Mouse (Mus musculus): ENCODE measurements around the gene Lsm7. TPM values are rescaled to one million over a fixed set of nuclear protein-coding genes. Genes with fewer than 3 reads are reported as not detected.

The Lsm7 gene
- polyA plus RNA-seq (2015; fragmentation: Nextera tagmentation; extraction: Ambion mirVana), result 226 and 240 TPM in 2 replicates

DNA sequence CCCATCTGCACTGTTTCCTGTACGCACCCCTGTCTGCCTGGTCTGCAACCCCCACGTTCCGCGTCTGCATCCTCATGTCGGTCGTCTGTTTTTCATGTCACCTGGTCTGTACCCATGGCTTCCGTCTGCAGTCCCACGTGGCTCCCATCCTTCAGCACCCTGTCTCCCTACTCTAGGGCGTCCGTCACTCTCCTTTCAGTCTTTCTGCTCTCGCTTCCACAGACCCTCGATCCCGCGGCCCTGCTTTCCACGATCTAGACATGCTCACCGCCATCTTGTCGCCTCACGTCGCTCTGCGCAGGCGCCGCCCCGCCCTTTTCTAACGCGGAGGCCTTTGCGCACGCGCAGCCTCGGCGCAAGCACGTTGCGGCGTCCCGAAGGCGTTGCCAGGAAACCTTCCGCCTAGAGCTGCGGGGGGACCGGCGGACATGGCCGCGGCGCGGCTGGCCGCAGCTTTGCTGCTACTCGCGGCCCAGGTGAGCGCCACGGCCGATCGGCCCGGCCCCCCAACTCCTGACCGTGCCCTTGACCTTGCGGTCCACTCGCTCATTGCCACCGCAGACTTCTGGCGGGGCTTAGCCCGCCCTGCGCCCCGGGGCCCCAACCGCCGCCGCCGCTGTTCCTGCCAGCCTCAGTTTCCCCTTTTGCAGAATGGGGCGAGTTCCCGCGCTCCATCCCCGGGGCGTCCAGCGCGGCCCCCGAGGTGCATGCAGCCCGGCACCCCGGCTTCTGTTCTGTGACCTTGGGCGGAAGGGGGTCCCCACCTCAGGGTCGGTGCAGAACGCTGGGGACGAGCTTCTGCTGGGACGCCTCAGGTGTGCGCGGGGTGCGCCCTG is at the start of gene Lsm7, which contains the start of gene Sppl2b:
Lsm7 (minus strand) TSS at position 297 of the 836 bp plus-strand sequence.
Sppl2b (plus strand) TSS at position 363 of the 836 bp plus-strand sequence.
- Histone ChIP-seq H3K27me3 (replicated peaks) (no peaks in the 10 kb centered on the region), H3K27ac (replicated peaks) (peak within 1 kb of the TSS; percentile 84), H3K4me1 (peaks cover 49% of the 10 kb centered on the region), H3K4me3 (replicated peaks) (peak within 1 kb of the TSS; percentile 82), H3K36me3 (peaks cover 22% of the 10 kb centered on the region), H3K9me3 (replicated peaks) (no peaks in the 10 kb centered on the region), H3K4me2 (peak within 1 kb of the TSS; percentile 96), H3K9ac (replicated peaks) (peak within 1 kb of the TSS; percentile 87)
- peak; percentile 88 for ATAC-seq (ENCODE audit: low FRiP score)
- under 1% methylated on average over 77 of the region's 81 CpGs for WGBS

DNA sequence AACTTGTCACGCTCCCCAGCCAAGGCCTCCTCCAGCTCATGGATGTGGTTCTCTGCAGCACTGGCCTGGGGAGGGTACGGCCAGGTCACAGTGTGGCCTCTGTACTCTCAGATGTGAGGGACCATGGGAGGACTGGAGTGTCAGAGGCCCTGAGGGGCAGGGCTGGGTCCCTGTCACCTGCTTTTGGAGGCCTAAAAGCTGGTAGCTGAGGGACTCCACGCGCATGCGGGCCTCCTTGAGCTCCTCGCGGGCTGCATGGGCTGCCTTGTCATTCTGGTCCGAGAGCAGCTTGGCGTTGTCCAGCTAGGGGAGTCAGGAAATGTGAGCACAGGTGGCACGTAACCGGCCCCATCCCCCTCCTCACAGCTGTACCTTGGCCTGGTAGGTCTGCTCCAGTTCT is 49.7 kb upstream of the Lsm7 start:
- H3K36me3 ChIP-seq, result peaks cover 79% of the 10 kb centered on the region
- no peak overlapping the region for H3K4me3 ChIP-seq (replicated peaks)
- H3K9ac ChIP-seq (replicated peaks), result no peak overlapping the region
- 92% methylated on average over 11 of the region's 11 CpGs for WGBS
- peaks cover 10% of the 10 kb centered on the region for H3K4me1 ChIP-seq
- H3K4me2 ChIP-seq, result no peak overlapping the region
- H3K9me3 ChIP-seq (replicated peaks), result no peaks in the 10 kb centered on the region
- ATAC-seq (ENCODE audit: low FRiP score), result no peak
- no peak overlapping the region for H3K27ac ChIP-seq (replicated peaks)
- no peaks in the 10 kb centered on the region for H3K27me3 ChIP-seq (replicated peaks)

DNA sequence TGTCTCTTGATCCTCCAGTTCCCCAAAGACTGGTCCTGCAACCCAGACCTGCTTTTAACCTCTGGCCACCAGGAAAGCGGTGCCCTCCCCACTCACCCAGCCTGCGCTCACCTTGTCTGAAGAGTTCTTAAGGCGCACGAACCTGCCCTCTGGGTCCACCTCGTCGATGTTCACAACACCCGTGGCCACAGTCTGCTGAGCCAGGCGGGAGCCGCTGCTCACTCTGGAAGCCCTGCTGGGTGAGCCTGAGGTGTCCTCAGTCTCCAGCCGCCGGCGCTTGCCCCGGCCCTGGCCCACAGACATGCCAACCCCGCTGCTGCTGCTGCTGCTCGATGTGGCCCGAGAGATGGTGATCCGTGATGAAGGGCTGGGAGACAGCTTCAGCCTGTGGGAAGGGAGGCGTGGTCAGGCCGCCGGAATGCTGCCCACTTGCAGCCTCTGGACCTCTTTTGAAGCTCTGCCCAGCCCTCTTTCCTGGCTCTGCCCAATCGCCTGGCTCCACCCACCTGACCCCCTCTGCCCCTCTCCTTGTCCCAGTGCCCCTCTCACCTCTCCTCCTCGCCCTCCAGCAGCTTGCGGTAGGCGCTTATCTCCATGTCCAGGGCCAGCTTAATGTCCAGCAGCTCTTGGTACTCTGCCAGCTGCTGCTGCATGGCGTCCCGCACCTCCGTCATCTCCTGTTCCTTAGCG is 49.1 kb upstream of the Lsm7 start:
- Histone ChIP-seq H3K4me2 (no peak overlapping the region), H3K9me3 (replicated peaks) (no peaks in the 10 kb centered on the region), H3K4me1 (peaks cover 16% of the 10 kb centered on the region), H3K9ac (replicated peaks) (no peak overlapping the region), H3K27me3 (replicated peaks) (no peaks in the 10 kb centered on the region), H3K27ac (replicated peaks) (no peak overlapping the region), H3K4me3 (replicated peaks) (no peak overlapping the region), H3K36me3 (peaks cover 74% of the 10 kb centered on the region)
- 89% methylated on average over 28 of the region's 28 CpGs for whole genome bisulfite sequencing
- no peak for ATAC-seq (ENCODE audit: low FRiP score)

DNA sequence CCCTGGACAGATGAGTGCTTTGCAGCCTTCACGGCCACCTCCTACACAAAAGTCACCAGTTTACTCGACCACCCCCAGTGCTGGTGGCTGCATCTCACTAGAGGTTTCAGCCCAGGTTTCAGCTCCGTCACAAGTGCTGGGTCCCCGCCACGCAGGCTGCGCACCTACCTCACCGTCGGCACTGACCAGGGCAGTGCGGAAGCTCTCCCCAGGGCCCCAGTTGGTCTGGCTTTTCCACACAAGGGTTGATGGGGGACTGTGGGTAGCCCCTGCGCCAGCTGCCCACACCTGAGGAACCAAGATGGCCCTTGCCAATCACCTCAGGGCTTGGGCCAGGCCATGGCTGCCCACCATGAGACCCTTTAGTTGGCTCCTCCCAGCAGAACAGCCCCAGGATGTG is 48.3 kb upstream of the Lsm7 start:
- no peak for ATAC-seq (ENCODE audit: low FRiP score)
- Histone ChIP-seq H3K36me3 (peaks cover 65% of the 10 kb centered on the region), H3K27ac (replicated peaks) (no peak overlapping the region), H3K4me1 (peaks cover 24% of the 10 kb centered on the region), H3K27me3 (replicated peaks) (no peaks in the 10 kb centered on the region), H3K4me2 (no peak overlapping the region), H3K9me3 (replicated peaks) (no peaks in the 10 kb centered on the region), H3K9ac (replicated peaks) (no peak overlapping the region), H3K4me3 (replicated peaks) (no peak overlapping the region)
- WGBS, result 94% methylated on average over 10 of the region's 10 CpGs

DNA sequence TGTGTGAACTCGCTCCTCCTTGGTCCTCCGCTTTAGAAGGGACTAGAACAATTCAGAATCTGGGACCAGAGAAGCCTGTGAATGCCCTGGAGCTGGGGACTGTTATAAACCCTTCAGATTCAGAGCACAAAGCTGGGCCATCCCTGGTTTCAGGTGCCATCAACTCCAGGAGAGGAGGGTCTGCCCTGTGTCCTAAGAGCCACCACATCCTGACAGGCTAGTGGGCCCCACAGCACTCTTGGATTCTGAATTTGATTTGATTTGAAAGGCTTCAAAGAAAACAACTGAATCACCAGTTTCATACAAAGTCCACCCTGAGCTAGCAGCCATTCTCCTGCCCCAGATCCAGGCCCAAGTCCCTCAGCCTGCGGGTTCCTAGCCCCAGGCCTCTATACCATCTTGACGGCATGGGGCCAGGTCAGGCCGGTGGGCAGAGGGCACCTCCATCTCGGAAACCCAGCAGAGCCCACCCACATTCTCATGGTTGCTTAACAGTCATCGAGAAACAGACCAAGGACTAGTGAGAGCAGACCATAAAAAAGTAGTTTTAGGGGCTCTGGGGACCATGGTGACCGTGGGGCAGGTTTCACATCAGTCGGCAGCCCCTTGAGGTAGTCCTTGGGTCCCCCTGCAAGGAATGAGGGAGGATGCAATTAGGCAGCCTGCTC is 47.4 kb upstream of the Lsm7 start:
- H3K4me2 ChIP-seq, result no peak overlapping the region
- peaks cover 31% of the 10 kb centered on the region for H3K4me1 ChIP-seq
- ATAC-seq (ENCODE audit: low FRiP score), result no peak
- 95% methylated on average over 9 of the region's 9 CpGs for WGBS
- peaks cover 56% of the 10 kb centered on the region for H3K36me3 ChIP-seq
- no peaks in the 10 kb centered on the region for H3K9me3 ChIP-seq (replicated peaks)
- H3K4me3 ChIP-seq (replicated peaks), result no peak overlapping the region
- no peak overlapping the region for H3K27ac ChIP-seq (replicated peaks)
- no peaks in the 10 kb centered on the region for H3K27me3 ChIP-seq (replicated peaks)
- H3K9ac ChIP-seq (replicated peaks), result no peak overlapping the region

DNA sequence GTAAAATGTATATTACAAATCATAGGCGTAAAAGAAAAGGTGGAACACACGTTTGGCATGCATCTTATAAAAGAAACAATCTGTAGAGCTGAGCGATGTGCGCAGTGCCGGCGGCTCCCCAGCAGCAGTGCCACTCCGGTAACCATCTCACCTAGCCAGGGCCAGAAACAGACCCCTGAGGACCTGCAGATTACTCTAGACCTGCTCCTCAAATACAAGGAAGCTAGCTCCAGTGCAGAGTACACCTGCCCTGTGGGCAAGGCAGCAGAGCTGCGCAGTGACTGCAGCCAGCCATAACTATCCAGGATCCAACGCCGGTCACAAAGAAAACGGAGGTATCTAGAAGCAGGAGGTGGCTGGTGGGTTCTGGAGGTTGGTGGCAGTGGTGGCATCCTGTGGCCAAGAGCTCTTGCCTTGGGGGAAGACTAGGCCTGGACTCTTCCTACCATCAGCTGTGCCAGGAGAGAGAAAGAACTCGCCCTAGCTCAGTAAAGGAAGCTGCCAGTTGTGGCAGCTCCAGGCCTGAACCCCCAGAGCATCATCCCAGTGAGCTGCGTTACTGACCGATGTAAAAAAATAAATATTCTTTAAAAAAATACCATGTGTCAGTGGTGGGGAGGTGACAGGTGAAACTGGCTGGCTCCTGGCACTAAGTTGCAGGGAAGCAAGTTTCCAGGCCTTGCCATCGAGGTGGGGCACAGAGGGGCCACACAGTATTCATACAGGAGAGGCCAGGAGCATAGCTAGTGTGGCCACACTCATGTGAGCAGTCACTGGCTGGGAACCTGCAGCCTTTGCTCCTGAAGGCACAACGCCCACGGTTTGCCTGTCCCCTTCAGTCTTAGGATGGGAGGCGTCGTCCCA is 46.6 kb upstream of the Lsm7 start:
- Histone ChIP-seq H3K4me1 (peaks cover 31% of the 10 kb centered on the region), H3K36me3 (peaks cover 52% of the 10 kb centered on the region), H3K9me3 (replicated peaks) (no peaks in the 10 kb centered on the region), H3K27me3 (replicated peaks) (no peaks in the 10 kb centered on the region), H3K27ac (replicated peaks) (peak overlapping the region; percentile 65), H3K9ac (replicated peaks) (no peak overlapping the region), H3K4me3 (replicated peaks) (peak overlapping the region; percentile 95; the same call in 1 of the 2 replicates), H3K4me2 (peak overlapping the region; percentile 95)
- ATAC-seq (ENCODE audit: low FRiP score), result no peak
- WGBS, result 89% methylated on average over 19 of the region's 19 CpGs

DNA sequence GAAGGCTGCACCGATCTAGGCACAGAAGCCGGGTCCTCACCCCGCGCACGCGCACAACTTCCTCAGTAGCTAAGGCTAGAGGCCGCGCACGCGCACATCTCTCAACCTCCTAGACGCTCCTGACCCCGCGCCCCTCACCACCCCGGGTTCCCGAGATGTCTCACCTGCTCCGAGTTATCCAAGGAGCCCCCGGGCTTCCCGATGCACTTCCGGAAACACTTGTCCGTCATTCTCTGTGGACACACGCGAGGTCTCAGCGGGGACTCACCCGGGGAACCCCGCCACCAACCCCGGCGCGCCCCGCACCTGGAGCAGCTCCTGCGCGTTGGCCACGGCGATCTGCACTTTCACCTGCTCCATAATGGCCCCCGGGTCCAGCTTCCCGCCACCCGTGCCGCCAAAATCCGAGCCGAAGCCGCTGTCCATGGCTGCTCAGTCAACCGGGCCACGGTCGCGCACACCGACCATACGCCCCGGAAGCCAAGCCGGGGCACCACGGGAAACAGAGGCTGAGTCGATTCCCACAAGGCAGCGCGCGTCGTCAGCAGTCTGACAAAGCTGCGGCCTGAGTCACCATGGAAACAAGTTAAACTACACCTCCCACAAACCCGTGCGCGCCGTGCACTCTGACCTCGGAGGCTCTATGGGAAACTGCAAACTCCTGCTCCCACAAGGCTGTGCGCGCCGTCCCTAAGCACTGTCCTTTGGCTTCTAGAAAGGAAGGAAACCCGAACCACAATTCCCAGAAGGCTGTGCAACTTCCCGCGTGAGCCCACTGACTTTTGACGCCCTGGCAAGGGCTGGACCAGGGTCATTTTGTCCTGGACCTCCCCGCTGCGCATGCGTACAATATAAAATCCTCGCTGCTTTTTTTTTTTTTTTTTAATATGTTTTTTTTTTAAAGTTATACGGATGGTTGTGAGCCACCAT is 45.6 kb upstream of the Lsm7 start, which contains the start of gene Timm13:
Timm13 (minus strand) TSS at position 652 of the 930 bp plus-strand sequence.
- H3K9me3 ChIP-seq (replicated peaks), result no peaks in the 10 kb centered on the region
- H3K4me3 ChIP-seq (replicated peaks), result peak within 1 kb of the TSS; percentile 95
- peaks cover 42% of the 10 kb centered on the region for H3K36me3 ChIP-seq
- peak; percentile 94 for ATAC-seq (ENCODE audit: low FRiP score)
- peaks cover 31% of the 10 kb centered on the region for H3K4me1 ChIP-seq
- H3K9ac ChIP-seq (replicated peaks), result peak within 1 kb of the TSS; percentile 93
- peak within 1 kb of the TSS; percentile 95 for H3K27ac ChIP-seq (replicated peaks)
- peak within 1 kb of the TSS; percentile 95 for H3K4me2 ChIP-seq
- under 1% methylated on average over 72 of the region's 72 CpGs for WGBS
- no peaks in the 10 kb centered on the region for H3K27me3 ChIP-seq (replicated peaks)

DNA sequence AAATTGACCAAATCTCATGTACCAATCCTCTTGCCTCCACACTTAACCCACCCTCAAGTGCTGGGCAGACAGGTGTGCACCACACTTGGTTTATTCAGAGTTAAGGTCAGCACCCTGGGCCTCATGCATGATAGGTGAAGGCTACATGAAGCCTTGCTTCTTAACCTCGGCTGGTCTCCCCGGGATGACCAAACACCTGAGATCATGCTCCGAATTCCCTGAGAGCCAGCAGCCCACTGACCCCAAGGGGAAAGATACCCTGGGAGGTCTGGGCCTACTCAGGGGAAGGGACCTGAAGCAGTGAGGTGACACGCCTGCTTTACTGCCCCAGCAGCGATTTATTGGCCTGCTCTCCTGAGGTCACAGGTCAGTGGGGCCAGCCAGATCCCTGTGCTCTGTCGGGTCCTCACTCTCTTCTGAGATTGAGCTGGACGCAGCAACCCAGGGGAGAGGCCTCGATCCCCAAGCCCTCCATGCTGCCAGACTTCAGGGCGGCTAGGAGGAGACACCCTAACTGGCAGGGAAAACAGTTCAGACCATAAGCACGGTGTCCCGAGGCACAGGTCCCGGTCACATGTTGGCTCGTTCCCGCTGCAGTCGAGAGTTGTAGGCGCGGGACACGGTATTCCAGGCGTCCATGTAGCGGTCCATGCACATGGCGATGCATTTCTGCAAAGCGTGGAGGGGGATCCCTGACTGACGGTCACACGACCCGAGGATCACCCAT is 44.7 kb upstream of the Lsm7 start:
- no peak for ATAC-seq (ENCODE audit: low FRiP score)
- H3K4me1 ChIP-seq, result peaks cover 31% of the 10 kb centered on the region
- peaks cover 34% of the 10 kb centered on the region for H3K36me3 ChIP-seq
- no peaks in the 10 kb centered on the region for H3K27me3 ChIP-seq (replicated peaks)
- peak overlapping the region; percentile 95 for H3K27ac ChIP-seq (replicated peaks)
- 14% methylated on average over 25 of the region's 25 CpGs for WGBS
- peak overlapping the region; percentile 93 for H3K9ac ChIP-seq (replicated peaks)
- peak overlapping the region; percentile 95 for H3K4me3 ChIP-seq (replicated peaks)
- peak overlapping the region; percentile 95 for H3K4me2 ChIP-seq
- H3K9me3 ChIP-seq (replicated peaks), result no peaks in the 10 kb centered on the region

DNA sequence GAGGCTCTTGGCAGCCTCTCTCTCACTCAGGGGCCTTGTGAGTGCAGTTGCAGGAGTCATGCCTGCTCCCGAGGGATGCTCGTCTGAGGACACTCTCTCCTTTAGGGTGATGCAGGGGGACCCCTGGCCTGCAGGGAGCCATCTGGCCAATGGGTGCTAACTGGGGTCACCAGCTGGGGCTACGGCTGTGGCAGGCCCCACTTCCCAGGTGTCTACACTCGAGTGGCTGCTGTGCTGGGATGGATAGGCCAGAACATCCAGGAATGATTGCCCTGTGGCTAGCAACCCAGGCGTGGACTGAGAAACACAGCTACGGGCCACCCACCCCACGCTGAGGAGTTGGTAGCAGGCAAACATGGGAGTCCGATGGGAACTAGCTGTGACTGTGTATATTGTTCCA is 44.1 kb upstream of the Lsm7 start:
- Histone ChIP-seq H3K4me1 (peaks cover 31% of the 10 kb centered on the region), H3K9me3 (replicated peaks) (no peaks in the 10 kb centered on the region), H3K27ac (replicated peaks) (no peak overlapping the region), H3K27me3 (replicated peaks) (no peaks in the 10 kb centered on the region), H3K4me3 (replicated peaks) (peak overlapping the region; percentile 95), H3K36me3 (peaks cover 27% of the 10 kb centered on the region), H3K9ac (replicated peaks) (peak overlapping the region; percentile 93), H3K4me2 (peak overlapping the region; percentile 95)
- WGBS, result 93% methylated on average over 8 of the region's 8 CpGs
- ATAC-seq (ENCODE audit: low FRiP score), result no peak
